Mouse (Mus musculus): ENCODE results near the gene Idnk. TPM values are rescaled to one million over a fixed set of nuclear protein-coding genes. Genes with fewer than 3 reads are reported as not detected.

Gene Idnk
- total and polyA plus RNA-seq, 2 experiments from 2014 or later = 18.4 to 54.3 TPM

- H3K36me3 ChIP-seq (ENCODE audit: insufficient read depth, low read length) = no peaks in the 10 kb centered on the region
- no peak for TF ChIP-seq CTCF (IDR thresholded peaks at IDR 0.05)
- ATAC-seq (ENCODE audit: low FRiP score) = no peak
- H3K27me3 ChIP-seq (ENCODE audit: insufficient read depth, low read length) = no peaks in the 10 kb centered on the region
- no peak overlapping the region for H3K27ac ChIP-seq (ENCODE audit: low read depth, low read length)
- 71% methylated on average over 2 of the region's 2 CpGs for WGBS
- peaks cover 3% of the 10 kb centered on the region; the same call in 1 of the 2 replicates for H3K4me1 ChIP-seq (ENCODE audit: insufficient read depth, low read length)
- H3K4me2 ChIP-seq (ENCODE audit: low read depth, low read length, poor library complexity, severe bottlenecking) = no peak overlapping the region
- no peak overlapping the region for H3K4me3 ChIP-seq (ENCODE audit: low read depth, low read length)
- H3K9me3 ChIP-seq (ENCODE audit: low read length) = no peaks in the 10 kb centered on the region
- H3K9ac ChIP-seq (replicated peaks; ENCODE audit: low read length, poor library complexity, severe bottlenecking) = no peak overlapping the region
- no peak for DNase-seq (ENCODE audit: low spot score)
These were observed 32.5 kb upstream of the Idnk start for GRCm38 (mm10) chr13:58124989-58125388.

DNA sequence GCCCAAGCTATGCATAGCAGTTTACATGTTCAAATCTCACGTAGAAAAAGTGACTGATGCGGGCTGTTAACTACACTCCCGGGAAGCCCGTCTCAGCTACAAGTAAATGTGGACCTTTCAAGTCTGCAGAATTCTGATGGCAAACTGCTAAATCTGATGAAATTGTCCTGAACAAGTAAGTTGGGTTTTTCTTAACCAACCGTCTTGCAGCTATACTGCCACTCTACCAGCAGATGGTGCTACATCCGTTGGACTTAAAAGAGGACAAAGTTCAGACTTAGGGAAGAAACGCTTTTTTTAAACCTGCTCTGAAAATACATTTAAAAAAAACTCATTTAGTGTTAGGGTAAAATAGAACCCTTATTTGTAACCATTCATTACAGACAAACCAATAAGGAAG, 31.3 kb upstream of the Idnk start:
- peak; percentile 89 for TF ChIP-seq CTCF (IDR thresholded peaks at IDR 0.05)
- H3K9me3 ChIP-seq (ENCODE audit: low read length) = no peaks in the 10 kb centered on the region
- no peak overlapping the region for H3K27ac ChIP-seq (ENCODE audit: low read depth, low read length)
- H3K4me3 ChIP-seq (ENCODE audit: low read depth, low read length) = peak overlapping the region; percentile 92
- peak; percentile 76 for DNase-seq (ENCODE audit: low spot score)
- no peak overlapping the region for H3K9ac ChIP-seq (replicated peaks; ENCODE audit: low read length, poor library complexity, severe bottlenecking)
- no peaks in the 10 kb centered on the region for H3K36me3 ChIP-seq (ENCODE audit: insufficient read depth, low read length)
- H3K27me3 ChIP-seq (ENCODE audit: insufficient read depth, low read length) = no peaks in the 10 kb centered on the region
- H3K4me2 ChIP-seq (ENCODE audit: low read depth, low read length, poor library complexity, severe bottlenecking) = peak overlapping the region; percentile 87
- H3K4me1 ChIP-seq (ENCODE audit: insufficient read depth, low read length) = peaks cover 3% of the 10 kb centered on the region; the same call in 1 of the 2 replicates
- no peak for ATAC-seq (ENCODE audit: low FRiP score)
- WGBS = 32% methylated on average over 7 of the region's 7 CpGs

DNA sequence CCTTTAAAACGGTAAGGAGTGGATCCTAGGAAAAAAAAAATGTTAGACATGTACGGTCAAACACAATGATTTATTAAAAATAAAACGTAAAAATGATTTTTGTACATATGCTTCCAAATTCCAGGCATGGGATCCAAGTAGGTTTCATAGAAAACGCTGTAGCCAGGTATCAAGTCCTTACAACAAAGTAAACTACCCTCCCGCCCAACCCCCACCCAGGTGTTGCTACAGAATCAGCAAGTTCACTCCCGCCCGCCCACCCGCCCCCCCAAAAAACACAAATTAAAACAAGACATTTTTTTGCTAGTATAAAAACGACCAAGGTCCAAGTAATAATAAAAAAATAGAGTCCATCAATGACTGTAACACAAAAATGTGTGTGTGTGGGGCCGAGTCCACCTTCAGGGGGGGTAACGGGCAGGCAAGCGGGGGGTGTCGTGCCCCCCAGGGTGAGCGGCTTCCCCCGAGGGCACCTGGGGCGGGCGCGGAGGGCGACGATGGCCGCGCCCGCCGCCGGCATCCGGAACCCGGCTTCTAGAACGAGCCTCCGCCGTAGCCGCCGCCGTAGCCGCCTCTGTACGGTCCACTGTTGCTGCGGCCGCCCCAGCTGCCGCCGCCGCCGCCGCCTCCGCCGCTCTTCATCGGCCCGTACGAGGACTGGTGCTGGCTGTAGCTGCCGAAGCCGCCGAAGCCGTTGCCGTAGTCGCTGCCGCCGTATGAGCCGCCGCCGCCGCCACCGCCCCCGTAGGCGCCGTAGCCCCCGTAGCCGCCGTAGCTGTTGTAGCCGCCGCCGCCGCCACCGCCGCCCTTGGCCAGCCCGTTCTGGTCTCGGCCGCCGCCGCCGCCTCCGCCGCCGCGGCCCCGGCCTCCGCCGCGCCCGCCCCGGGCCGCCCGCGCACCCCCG, 30.3 kb upstream of the Idnk start:
- H3K4me2 ChIP-seq (ENCODE audit: low read depth, low read length, poor library complexity, severe bottlenecking) = peak overlapping the region; percentile 87

DNA sequence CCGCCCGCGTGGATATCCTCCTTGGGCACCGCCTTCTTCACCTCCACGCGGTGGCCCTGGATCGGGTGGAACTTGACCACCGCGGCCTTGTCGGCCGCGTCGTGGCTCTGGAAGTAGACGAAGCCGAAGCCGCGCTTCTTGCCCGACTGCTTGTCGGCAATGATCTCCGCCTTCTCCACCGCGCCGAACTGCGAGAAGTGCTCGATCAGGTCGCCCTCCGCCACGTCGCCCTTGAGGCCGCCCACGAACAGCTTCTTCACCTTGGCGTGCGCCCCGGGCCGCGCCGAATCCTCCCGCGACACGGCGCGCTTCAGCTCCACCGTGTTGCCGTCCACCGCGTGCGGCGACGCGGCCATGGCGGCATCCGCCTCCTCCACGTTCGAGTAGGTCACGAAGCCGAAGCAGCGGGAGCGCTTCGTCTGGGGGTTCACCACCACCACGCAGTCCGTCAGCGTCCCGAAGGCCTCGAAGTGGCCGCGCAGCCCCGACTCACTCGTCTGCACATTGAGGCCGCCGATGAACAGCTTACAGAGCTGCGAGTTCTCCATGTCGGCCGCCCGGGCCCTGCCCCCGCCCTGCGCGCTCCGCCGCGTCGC, 29.6 kb upstream of the Idnk start:
- ATAC-seq (ENCODE audit: low FRiP score) = peak; percentile 41
- peak overlapping the region; percentile 92 for H3K4me3 ChIP-seq (ENCODE audit: low read depth, low read length)
- H3K4me2 ChIP-seq (ENCODE audit: low read depth, low read length, poor library complexity, severe bottlenecking) = peak overlapping the region; percentile 87
- peak overlapping the region; percentile 100 for H3K9ac ChIP-seq (replicated peaks; ENCODE audit: low read length, poor library complexity, severe bottlenecking)
- peak overlapping the region; percentile 100 for H3K27ac ChIP-seq (ENCODE audit: low read depth, low read length)
- no peaks in the 10 kb centered on the region for H3K9me3 ChIP-seq (ENCODE audit: low read length)
- peak; percentile 63 for DNase-seq (ENCODE audit: low spot score)
- under 1% methylated on average over 69 of the region's 81 CpGs for WGBS
- no peaks in the 10 kb centered on the region for H3K27me3 ChIP-seq (ENCODE audit: insufficient read depth, low read length)
- TF ChIP-seq CTCF (IDR thresholded peaks at IDR 0.05) = no peak
- peaks cover 3% of the 10 kb centered on the region; the same call in 1 of the 2 replicates for H3K4me1 ChIP-seq (ENCODE audit: insufficient read depth, low read length)
- H3K36me3 ChIP-seq (ENCODE audit: insufficient read depth, low read length) = no peaks in the 10 kb centered on the region

More for the DNA sequence above, 30.3 kb upstream of the Idnk start:
- no peak for DNase-seq (ENCODE audit: low spot score)
- no peaks in the 10 kb centered on the region for H3K9me3 ChIP-seq (ENCODE audit: low read length)
- WGBS = under 1% methylated on average over 52 of the region's 92 CpGs
- no peaks in the 10 kb centered on the region for H3K36me3 ChIP-seq (ENCODE audit: insufficient read depth, low read length)
- peak overlapping the region; percentile 100 for H3K27ac ChIP-seq (ENCODE audit: low read depth, low read length)
- H3K27me3 ChIP-seq (ENCODE audit: insufficient read depth, low read length) = no peaks in the 10 kb centered on the region
- peak overlapping the region; percentile 92 for H3K4me3 ChIP-seq (ENCODE audit: low read depth, low read length)
- peaks cover 3% of the 10 kb centered on the region; the same call in 1 of the 2 replicates for H3K4me1 ChIP-seq (ENCODE audit: insufficient read depth, low read length)
- no peak for ATAC-seq (ENCODE audit: low FRiP score)
- H3K9ac ChIP-seq (replicated peaks; ENCODE audit: low read length, poor library complexity, severe bottlenecking) = peak overlapping the region; percentile 100
- TF ChIP-seq CTCF (IDR thresholded peaks at IDR 0.05) = no peak

- Histone ChIP-seq H3K36me3 (ENCODE audit: insufficient read depth, low read length) (no peaks in the 10 kb centered on the region), H3K9ac (replicated peaks; ENCODE audit: low read length, poor library complexity, severe bottlenecking) (peak within 1 kb of the TSS; percentile 100), H3K4me1 (ENCODE audit: insufficient read depth, low read length) (0 out of 2 replicates have a peak, but pooled peaks cover 3% of the 10 kb centered on the region), H3K9me3 (ENCODE audit: low read length) (no peaks in the 10 kb centered on the region), H3K27ac (ENCODE audit: low read depth, low read length) (peak within 1 kb of the TSS; percentile 100), H3K27me3 (ENCODE audit: insufficient read depth, low read length) (no peaks in the 10 kb centered on the region), H3K4me2 (ENCODE audit: low read depth, low read length, poor library complexity, severe bottlenecking) (peak within 1 kb of the TSS; percentile 87), H3K4me3 (ENCODE audit: low read depth, low read length) (peak within 1 kb of the TSS; percentile 92)
- DNase-seq (ENCODE audit: low spot score) (peak; percentile 98), ATAC-seq (ENCODE audit: low FRiP score) (peak; percentile 94)
- no peak for TF ChIP-seq CTCF (IDR thresholded peaks at IDR 0.05)
- WGBS = no CpG with 5 or more reads among the region's 62 CpGs
These were observed 29.1 kb upstream of the Idnk start, which contains the start of gene Hnrnpa0 for GRCm38 (mm10) chr13:58128396-58128767. Gene Hnrnpa0 (minus strand): TSS chr13:58128556.
